Mouse (Mus musculus) cerebellum, postnatal 14 days (tissue): Measurements from ENCODE around the gene Slc25a20.

Experiments
- DNase-seq, 2 experiments: peaks; one replicate each; pipeline ENCODE4 v3.0.0; 2021; ENCODE audit warnings: mixed read lengths in 2 of 2

Gene Slc25a20

GRCm38 (mm10) chr9:108687686-108688085, 25.8 kb downstream of the Slc25a20 start:
- no peak for DNase-seq

GRCm38 (mm10) chr9:108688451-108688850, 26.6 kb downstream of the Slc25a20 start:
- peak in 1 of 2 experiments; percentile 15 for DNase-seq

GRCm38 (mm10) chr9:108689106-108689505, 27.2 kb downstream of the Slc25a20 start, which contains the start of gene Prkar2a:
Gene Prkar2a, plus strand, starts transcription at chr9:108689314.
- no peak for DNase-seq

GRCm38 (mm10) chr9:108689993-108690392, 28.1 kb downstream of the Slc25a20 start:
- DNase-seq, result no peak

- peak; percentile 21 to 25 for DNase-seq
Observed at GRCm38 (mm10) chr9:108690914-108691313, 29.0 kb downstream of the Slc25a20 start.

GRCm38 (mm10) chr9:108691371-108691770, 29.5 kb downstream of the Slc25a20 start:
- no peak for DNase-seq

GRCm38 (mm10) chr9:108691846-108692225, 29.9 kb downstream of the Slc25a20 start:
- DNase-seq, result peak; percentile 93 to 96

GRCm38 (mm10) chr9:108692226-108693041, 30.5 kb downstream of the Slc25a20 start:
- DNase-seq, result peak; percentile 77 to 78

GRCm38 (mm10) chr9:108693946-108694345, 32.1 kb downstream of the Slc25a20 start:
- no peak for DNase-seq

GRCm38 (mm10) chr9:108694533-108694932, 32.6 kb downstream of the Slc25a20 start:
- no peak for DNase-seq

- no peak for DNase-seq
Observed at GRCm38 (mm10) chr9:108702476-108702875, 40.6 kb downstream of the Slc25a20 start.

GRCm38 (mm10) chr9:108703373-108704110, 41.7 kb downstream of the Slc25a20 start:
- no peak for DNase-seq

- no peak for DNase-seq
Observed at GRCm38 (mm10) chr9:108704591-108704990, 42.7 kb downstream of the Slc25a20 start.

GRCm38 (mm10) chr9:108707212-108707611, 45.3 kb downstream of the Slc25a20 start:
- no peak for DNase-seq

GRCm38 (mm10) chr9:108708833-108709232, 46.9 kb downstream of the Slc25a20 start:
- no peak for DNase-seq

- DNase-seq, result no peak
Observed at GRCm38 (mm10) chr9:108710767-108711166, 48.9 kb downstream of the Slc25a20 start.

GRCm38 (mm10) chr9:108716199-108716598, 54.3 kb downstream of the Slc25a20 start:
- DNase-seq, result no peak

GRCm38 (mm10) chr9:108723751-108724150, 61.9 kb downstream of the Slc25a20 start:
- no peak for DNase-seq

GRCm38 (mm10) chr9:108726116-108726515, 64.2 kb downstream of the Slc25a20 start:
- DNase-seq, result no peak

GRCm38 (mm10) chr9:108729050-108729449, 67.2 kb downstream of the Slc25a20 start:
- DNase-seq, result no peak

- no peak for DNase-seq
Observed at GRCm38 (mm10) chr9:108732462-108732861, 70.6 kb downstream of the Slc25a20 start.
